Mouse (Mus musculus): ENCODE data around the gene Tmem238. TPM values are rescaled to one million over a fixed set of nuclear protein-coding genes. Genes with fewer than 3 reads are reported as not detected.

Gene Tmem238
- polyA plus RNA-seq, 1 experiment from 2014 or later = 2.6 TPM

DNA sequence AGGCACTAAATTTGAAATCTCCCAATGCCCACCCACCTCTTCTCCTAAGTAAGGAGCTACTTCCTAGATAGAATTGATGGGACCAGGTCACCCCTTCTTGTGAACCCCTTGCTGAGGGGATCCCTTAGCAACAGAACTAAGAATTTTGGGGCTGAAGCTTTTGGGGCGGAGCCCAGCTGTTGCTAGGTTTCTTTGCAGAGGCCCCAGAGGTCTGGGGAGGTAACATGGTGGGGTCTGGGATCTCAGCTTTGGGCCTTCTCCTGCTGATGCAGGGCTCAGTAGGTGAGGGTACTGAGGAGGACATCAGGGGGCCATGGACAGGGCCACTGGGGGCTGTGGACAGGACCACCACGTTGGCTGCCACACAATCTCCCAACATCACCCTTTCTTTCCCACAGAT lies 6.7 kb downstream of the Tmem238 start, which contains the start of the genes Il11 and Tmem190:
Gene Il11, minus strand, starts transcription at position 101 of the 400 bp plus-strand sequence.
Gene Tmem190, plus strand, starts transcription at position 179 of the 400 bp plus-strand sequence.
- 67% methylated on average over 2 of the region's 2 CpGs for WGBS
- H3K9ac ChIP-seq (ENCODE audit: low read length) = no peak within 1 kb of the TSS; the same call in 1 of the 2 replicates
- no peaks in the 10 kb centered on the region for H3K4me1 ChIP-seq (replicated peaks; ENCODE audit: control insufficient read depth, insufficient read depth, low read length)
- ATAC-seq (replicated peaks; ENCODE audit: low FRiP score) = no peak
- DNase-seq (ENCODE audit: low spot score) = no peak
- no peak within 1 kb of the TSS for H3K27ac ChIP-seq (ENCODE audit: low read depth, low read length)
- no peak within 1 kb of the TSS for H3K4me3 ChIP-seq (ENCODE audit: low read depth, low read length)
- H3K36me3 ChIP-seq (ENCODE audit: control insufficient read depth, insufficient read depth, low read length) = no peaks in the 10 kb centered on the region
- H3K27me3 ChIP-seq (ENCODE audit: control insufficient read depth, insufficient read depth, low read length) = peaks cover 18% of the 10 kb centered on the region
- H3K9me3 ChIP-seq (ENCODE audit: control insufficient read depth, low read length) = no peaks in the 10 kb centered on the region
- H3K4me2 ChIP-seq (ENCODE audit: low read depth, low read length, severe bottlenecking) = no peak within 1 kb of the TSS

DNA sequence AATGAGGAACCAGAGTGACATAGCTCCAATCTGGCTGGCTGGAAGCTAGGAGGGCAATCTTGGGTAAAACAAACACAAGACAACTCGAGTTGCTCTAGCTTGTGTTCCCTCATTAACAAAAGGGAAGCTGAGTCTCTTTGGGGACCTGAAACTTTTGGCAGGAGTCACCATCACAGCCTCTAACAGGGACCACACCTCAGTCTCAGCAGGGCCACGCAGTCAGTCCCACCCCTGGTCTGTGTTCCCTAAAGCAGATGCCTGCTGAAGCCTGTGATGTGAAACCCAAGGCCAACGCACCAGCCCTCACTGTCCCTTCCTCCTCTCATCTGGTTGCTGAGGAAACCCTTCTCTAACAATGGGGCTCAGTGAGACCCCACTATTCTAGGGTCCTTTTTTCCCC lies 7.3 kb downstream of the Tmem238 start:
- Histone ChIP-seq H3K36me3 (ENCODE audit: control insufficient read depth, insufficient read depth, low read length) (no peaks in the 10 kb centered on the region), H3K4me2 (ENCODE audit: low read depth, low read length, severe bottlenecking) (no peak overlapping the region), H3K9me3 (ENCODE audit: control insufficient read depth, low read length) (no peaks in the 10 kb centered on the region), H3K9ac (ENCODE audit: low read length) (no peak overlapping the region), H3K27me3 (ENCODE audit: control insufficient read depth, insufficient read depth, low read length) (peaks cover 24% of the 10 kb centered on the region), H3K27ac (ENCODE audit: low read depth, low read length) (no peak overlapping the region), H3K4me3 (ENCODE audit: low read depth, low read length) (no peak overlapping the region), H3K4me1 (replicated peaks; ENCODE audit: control insufficient read depth, insufficient read depth, low read length) (0 out of 2 replicates have a peak, but pooled peaks cover 2% of the 10 kb centered on the region)
- ATAC-seq (replicated peaks; ENCODE audit: low FRiP score) (no peak), DNase-seq (ENCODE audit: low spot score) (no peak)
- 55% methylated on average over 3 of the region's 3 CpGs for WGBS

GRCm38 (mm10) chr7:4779921-4780320 lies 9.5 kb downstream of the Tmem238 start:
- Histone ChIP-seq H3K4me3 (ENCODE audit: low read depth, low read length) (no peak overlapping the region), H3K4me2 (ENCODE audit: low read depth, low read length, severe bottlenecking) (no peak overlapping the region), H3K27me3 (ENCODE audit: control insufficient read depth, insufficient read depth, low read length) (peaks cover 46% of the 10 kb centered on the region), H3K9me3 (ENCODE audit: control insufficient read depth, low read length) (no peaks in the 10 kb centered on the region), H3K36me3 (ENCODE audit: control insufficient read depth, insufficient read depth, low read length) (no peaks in the 10 kb centered on the region), H3K27ac (ENCODE audit: low read depth, low read length) (no peak overlapping the region), H3K4me1 (replicated peaks; ENCODE audit: control insufficient read depth, insufficient read depth, low read length) (0 out of 2 replicates have a peak, but pooled peaks cover 5% of the 10 kb centered on the region), H3K9ac (ENCODE audit: low read length) (no peak overlapping the region)
- WGBS = 29% methylated on average over 5 of the region's 5 CpGs
- DNase-seq (ENCODE audit: low spot score) = no peak
- ATAC-seq (replicated peaks; ENCODE audit: low FRiP score) = no peak

GRCm38 (mm10) chr7:4777851-4778637 lies 11.4 kb downstream of the Tmem238 start:
- no peak overlapping the region; the same call in 1 of the 2 replicates for H3K4me3 ChIP-seq (ENCODE audit: low read depth, low read length)
- peaks cover 46% of the 10 kb centered on the region for H3K27me3 ChIP-seq (ENCODE audit: control insufficient read depth, insufficient read depth, low read length)
- no peaks in the 10 kb centered on the region for H3K9me3 ChIP-seq (ENCODE audit: control insufficient read depth, low read length)
- H3K9ac ChIP-seq (ENCODE audit: low read length) = no peak overlapping the region
- under 1% methylated on average over 20 of the region's 20 CpGs for WGBS
- H3K4me1 ChIP-seq (replicated peaks; ENCODE audit: control insufficient read depth, insufficient read depth, low read length) = 0 out of 2 replicates have a peak, but pooled peaks cover 5% of the 10 kb centered on the region
- DNase-seq (ENCODE audit: low spot score) = no peak
- no peaks in the 10 kb centered on the region for H3K36me3 ChIP-seq (ENCODE audit: control insufficient read depth, insufficient read depth, low read length)
- H3K27ac ChIP-seq (ENCODE audit: low read depth, low read length) = no peak overlapping the region
- H3K4me2 ChIP-seq (ENCODE audit: low read depth, low read length, severe bottlenecking) = no peak overlapping the region; the same call in 1 of the 2 replicates
- no peak for ATAC-seq (replicated peaks; ENCODE audit: low FRiP score)

- WGBS = 1% methylated on average over 54 of the region's 56 CpGs
- DNase-seq (ENCODE audit: low spot score) (peak; percentile 90), ATAC-seq (replicated peaks; ENCODE audit: low FRiP score) (peak; percentile 86)
- peak overlapping the region; percentile 32 for H3K4me2 ChIP-seq (ENCODE audit: low read depth, low read length, severe bottlenecking)
- no peaks in the 10 kb centered on the region for H3K9me3 ChIP-seq (ENCODE audit: control insufficient read depth, low read length)
- H3K4me1 ChIP-seq (replicated peaks; ENCODE audit: control insufficient read depth, insufficient read depth, low read length) = 0 out of 2 replicates have a peak, but pooled peaks cover 5% of the 10 kb centered on the region
- peaks cover 46% of the 10 kb centered on the region for H3K27me3 ChIP-seq (ENCODE audit: control insufficient read depth, insufficient read depth, low read length)
- no peaks in the 10 kb centered on the region for H3K36me3 ChIP-seq (ENCODE audit: control insufficient read depth, insufficient read depth, low read length)
- H3K4me3 ChIP-seq (ENCODE audit: low read depth, low read length) = peak overlapping the region; percentile 11
- no peak overlapping the region for H3K27ac ChIP-seq (ENCODE audit: low read depth, low read length)
- H3K9ac ChIP-seq (ENCODE audit: low read length) = no peak overlapping the region
Measured at GRCm38 (mm10) chr7:4776861-4777830, 12.3 kb downstream of the Tmem238 start.

DNA sequence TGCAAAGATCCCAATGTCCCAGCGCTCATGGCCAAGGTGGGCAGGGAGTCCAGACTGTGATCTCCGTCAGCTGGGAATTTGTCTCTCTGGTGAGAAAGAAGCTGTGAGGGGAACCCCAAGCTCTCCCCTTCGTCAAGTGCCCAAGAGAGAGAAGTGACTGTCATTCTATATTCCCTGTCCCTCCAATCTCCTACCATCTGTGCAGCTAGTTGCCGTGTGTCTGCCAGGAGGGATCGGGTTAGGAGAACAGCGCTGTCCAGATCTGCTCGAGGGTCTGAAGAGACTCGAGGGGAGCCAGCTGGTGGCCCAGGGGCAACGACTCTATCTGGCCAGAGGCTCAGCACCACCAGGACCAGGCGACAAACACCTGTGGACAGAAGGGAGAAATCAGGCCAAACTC lies 13.3 kb downstream of the Tmem238 start:
- no peak for DNase-seq (ENCODE audit: low spot score)
- Histone ChIP-seq H3K27me3 (ENCODE audit: control insufficient read depth, insufficient read depth, low read length) (peaks cover 46% of the 10 kb centered on the region), H3K4me1 (replicated peaks; ENCODE audit: control insufficient read depth, insufficient read depth, low read length) (0 out of 2 replicates have a peak, but pooled peaks cover 5% of the 10 kb centered on the region), H3K9ac (ENCODE audit: low read length) (no peak overlapping the region), H3K27ac (ENCODE audit: low read depth, low read length) (no peak overlapping the region), H3K36me3 (ENCODE audit: control insufficient read depth, insufficient read depth, low read length) (no peaks in the 10 kb centered on the region), H3K4me3 (ENCODE audit: low read depth, low read length) (no peak overlapping the region), H3K9me3 (ENCODE audit: control insufficient read depth, low read length) (no peaks in the 10 kb centered on the region), H3K4me2 (ENCODE audit: low read depth, low read length, severe bottlenecking) (no peak overlapping the region)
- 55% methylated on average over 10 of the region's 10 CpGs for WGBS
- no peak for ATAC-seq (replicated peaks; ENCODE audit: low FRiP score)

GRCm38 (mm10) chr7:4771202-4771601 lies 18.3 kb downstream of the Tmem238 start, which contains the start of gene Fam71e2:
TSS of gene Fam71e2 (minus strand) at chr7:4771302.
- Histone ChIP-seq H3K9me3 (ENCODE audit: control insufficient read depth, low read length) (no peaks in the 10 kb centered on the region), H3K27ac (ENCODE audit: low read depth, low read length) (no peak within 1 kb of the TSS), H3K4me2 (ENCODE audit: low read depth, low read length, severe bottlenecking) (no peak within 1 kb of the TSS), H3K4me1 (replicated peaks; ENCODE audit: control insufficient read depth, insufficient read depth, low read length) (no peaks in the 10 kb centered on the region), H3K9ac (ENCODE audit: low read length) (no peak within 1 kb of the TSS), H3K36me3 (ENCODE audit: control insufficient read depth, insufficient read depth, low read length) (no peaks in the 10 kb centered on the region), H3K27me3 (ENCODE audit: control insufficient read depth, insufficient read depth, low read length) (peaks cover 13% of the 10 kb centered on the region), H3K4me3 (ENCODE audit: low read depth, low read length) (no peak within 1 kb of the TSS)
- WGBS = 83% methylated on average over 3 of the region's 5 CpGs
- DNase-seq (ENCODE audit: low spot score) (no peak), ATAC-seq (replicated peaks; ENCODE audit: low FRiP score) (no peak)

- H3K9me3 ChIP-seq (ENCODE audit: control insufficient read depth, low read length) = no peaks in the 10 kb centered on the region
- 10% methylated on average over 4 of the region's 4 CpGs for WGBS
- DNase-seq (ENCODE audit: low spot score) = no peak
- H3K4me3 ChIP-seq (ENCODE audit: low read depth, low read length) = no peak overlapping the region
- H3K36me3 ChIP-seq (ENCODE audit: control insufficient read depth, insufficient read depth, low read length) = no peaks in the 10 kb centered on the region
- H3K4me1 ChIP-seq (replicated peaks; ENCODE audit: control insufficient read depth, insufficient read depth, low read length) = peaks cover 12% of the 10 kb centered on the region
- no peak for ATAC-seq (replicated peaks; ENCODE audit: low FRiP score)
- H3K9ac ChIP-seq (ENCODE audit: low read length) = no peak overlapping the region
- H3K27ac ChIP-seq (ENCODE audit: low read depth, low read length) = no peak overlapping the region
- H3K27me3 ChIP-seq (ENCODE audit: control insufficient read depth, insufficient read depth, low read length) = no peaks in the 10 kb centered on the region
- H3K4me2 ChIP-seq (ENCODE audit: low read depth, low read length, severe bottlenecking) = no peak overlapping the region
Measured at GRCm38 (mm10) chr7:4764946-4765710, 24.3 kb downstream of the Tmem238 start.

Data from forebrain, embryonic 11.5 days (tissue).